Mouse (Mus musculus) gastrocnemius, adult 2 months (tissue): Measurements from ENCODE around the gene Polm. TPM values are rescaled to one million over a fixed set of nuclear protein-coding genes. Genes with fewer than 3 reads are reported as not detected.

Experiments used
- DNase-seq: peaks from one replicate; pipeline ENCODE4 v3.0.0; 2022
- H3K27ac ChIP-seq: fragments of 200-600 bp; 2 replicates; pipeline ENCODE4 v1.8.1; 2022; ENCODE audit warnings: mild to moderate bottlenecking
- H3K4me3 ChIP-seq: fragments of 200-600 bp; 2 replicates; pipeline ENCODE4 v1.8.1; 2022; ENCODE audit warnings: mild to moderate bottlenecking, moderate library complexity
- CTCF ChIP-seq: fragments of 200-600 bp; IDR thresholded peaks from 2 replicates; pipeline ENCODE4 v1.8.1; 2022; ENCODE audit warnings: antibody characterized with exemption, mild to moderate bottlenecking, moderate library complexity
- intact Hi-C: fragments of 180-260 bp; cut with DNase I; formaldehyde crosslinking; loops from one replicate; pipeline ENCODE4 v1.15.1; 2025
- total RNA-seq, 2 experiments: library from RNA; stranded (reverse); gene quantifications; 2 replicates each; pipeline ENCODE4 v1.2.3; 2021

Gene Polm
- total RNA-seq, 2 experiments from 2014 or later = 1.7 to 3.1 TPM

GRCm38 (mm10) chr11:5797371-5797770, 40.4 kb downstream of the Polm start:
- TF ChIP-seq CTCF = no peak
- intact Hi-C loops = no loop called here
- Histone ChIP-seq H3K27ac (no peak overlapping the region), H3K4me3 (no peak overlapping the region)
- DNase-seq = no peak

- no peak for TF ChIP-seq CTCF
- Histone ChIP-seq H3K27ac (no peak overlapping the region), H3K4me3 (no peak overlapping the region)
- DNase-seq = no peak
- intact Hi-C loops = no loop called here
These were observed 40.9 kb downstream of the Polm start for GRCm38 (mm10) chr11:5796939-5797338.

GRCm38 (mm10) chr11:5795706-5796105, 42.1 kb downstream of the Polm start:
- peak; percentile 51 for DNase-seq
- Histone ChIP-seq H3K27ac (peak overlapping the region; percentile 53), H3K4me3 (no peak overlapping the region)
- TF ChIP-seq CTCF = no peak
- intact Hi-C loops = no loop called here

- TF ChIP-seq CTCF = no peak
- intact Hi-C loops = no loop called here
- H3K27ac ChIP-seq = peak overlapping the region; percentile 53
- no peak overlapping the region for H3K4me3 ChIP-seq
- DNase-seq = no peak
These were observed 42.5 kb downstream of the Polm start for GRCm38 (mm10) chr11:5795290-5795689.

- TF ChIP-seq CTCF = no peak
- no peak overlapping the region for H3K27ac ChIP-seq
- intact Hi-C loops = no loop called here
- DNase-seq = no peak
- H3K4me3 ChIP-seq = no peak overlapping the region
These were observed 47.4 kb downstream of the Polm start for GRCm38 (mm10) chr11:5790431-5790830.

- Histone ChIP-seq H3K27ac (peak overlapping the region; percentile 96), H3K4me3 (peak overlapping the region; percentile 83)
- intact Hi-C loops = loop anchor here (2.0 to 5.0 kb wide), 4 partner anchors 49 to 308 kb away; no protein-coding TSS in a partner anchor
- DNase-seq = no peak
- no peak for TF ChIP-seq CTCF
These were observed 48.0 kb downstream of the Polm start for GRCm38 (mm10) chr11:5789754-5790333.

GRCm38 (mm10) chr11:5789071-5789753, 48.6 kb downstream of the Polm start:
- peak; percentile 42 for TF ChIP-seq CTCF
- no peak for DNase-seq
- H3K27ac ChIP-seq = peak overlapping the region; percentile 96
- intact Hi-C loops = loop anchor here (2.0 to 5.0 kb wide), 4 partner anchors 48 to 307 kb away; no protein-coding TSS in a partner anchor
- peak overlapping the region; percentile 83 for H3K4me3 ChIP-seq

- intact Hi-C loops = loop anchor here (2.0 to 5.0 kb wide), 4 partner anchors 48 to 306 kb away; no protein-coding TSS in a partner anchor
- DNase-seq = peak; percentile 97
- Histone ChIP-seq H3K4me3 (peak within 1 kb of the TSS; percentile 83), H3K27ac (peak within 1 kb of the TSS; percentile 96)
- peak; percentile 89 for TF ChIP-seq CTCF
These were observed 49.5 kb downstream of the Polm start, which contains the start of gene Dbnl for GRCm38 (mm10) chr11:5788056-5789014. TSS of gene Dbnl (plus strand) at chr11:5788488.

- Histone ChIP-seq H3K4me3 (peak overlapping the region; percentile 83), H3K27ac (peak overlapping the region; percentile 96)
- intact Hi-C loops = loop anchor here (2.0 to 5.0 kb wide), 4 partner anchors 47 to 305 kb away; no protein-coding TSS in a partner anchor
- no peak for DNase-seq
- TF ChIP-seq CTCF = no peak
These were observed 50.2 kb downstream of the Polm start for GRCm38 (mm10) chr11:5787671-5788055.

- H3K27ac ChIP-seq = no peak overlapping the region
- no peak overlapping the region for H3K4me3 ChIP-seq
- TF ChIP-seq CTCF = no peak
- intact Hi-C loops = loop anchor here (5.0 kb wide), 2 partner anchors 78 to 303 kb away; no protein-coding TSS in a partner anchor
- no peak for DNase-seq
These were observed 52.1 kb downstream of the Polm start for GRCm38 (mm10) chr11:5785732-5786131.

- DNase-seq = no peak
- intact Hi-C loops = no loop called here
- Histone ChIP-seq H3K27ac (no peak overlapping the region), H3K4me3 (no peak overlapping the region)
- TF ChIP-seq CTCF = no peak
These were observed 55.4 kb downstream of the Polm start for GRCm38 (mm10) chr11:5782199-5782944.

- no peak for TF ChIP-seq CTCF
- no peak for DNase-seq
- Histone ChIP-seq H3K27ac (no peak overlapping the region), H3K4me3 (no peak overlapping the region)
- intact Hi-C loops = no loop called here
These were observed 57.7 kb downstream of the Polm start for GRCm38 (mm10) chr11:5780035-5780499.
